Mouse (Mus musculus): Measurements from ENCODE around the gene Lrba.

Gene Lrba

DNA sequence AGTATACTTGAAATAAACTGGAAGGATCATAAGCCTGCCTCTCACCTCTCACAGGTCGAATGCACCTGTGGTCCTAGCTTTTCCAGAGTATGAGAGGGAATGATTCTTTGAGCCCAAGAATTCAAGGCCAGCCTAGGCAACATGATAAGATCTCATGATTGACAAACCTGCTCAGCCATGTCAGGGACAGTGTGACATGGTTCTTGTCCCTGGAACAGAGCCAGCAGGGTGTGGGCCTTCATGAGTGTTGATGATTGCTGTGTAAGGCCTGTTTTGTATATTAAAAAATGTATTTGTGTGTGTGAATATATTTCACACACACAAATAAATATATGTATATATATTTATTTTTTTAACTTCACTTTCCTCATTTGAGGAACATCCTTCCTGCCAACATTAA is 29.3 kb downstream of the Lrba start:
- DNase-seq (ENCODE audit: low read depth, low spot score): no peak

DNA sequence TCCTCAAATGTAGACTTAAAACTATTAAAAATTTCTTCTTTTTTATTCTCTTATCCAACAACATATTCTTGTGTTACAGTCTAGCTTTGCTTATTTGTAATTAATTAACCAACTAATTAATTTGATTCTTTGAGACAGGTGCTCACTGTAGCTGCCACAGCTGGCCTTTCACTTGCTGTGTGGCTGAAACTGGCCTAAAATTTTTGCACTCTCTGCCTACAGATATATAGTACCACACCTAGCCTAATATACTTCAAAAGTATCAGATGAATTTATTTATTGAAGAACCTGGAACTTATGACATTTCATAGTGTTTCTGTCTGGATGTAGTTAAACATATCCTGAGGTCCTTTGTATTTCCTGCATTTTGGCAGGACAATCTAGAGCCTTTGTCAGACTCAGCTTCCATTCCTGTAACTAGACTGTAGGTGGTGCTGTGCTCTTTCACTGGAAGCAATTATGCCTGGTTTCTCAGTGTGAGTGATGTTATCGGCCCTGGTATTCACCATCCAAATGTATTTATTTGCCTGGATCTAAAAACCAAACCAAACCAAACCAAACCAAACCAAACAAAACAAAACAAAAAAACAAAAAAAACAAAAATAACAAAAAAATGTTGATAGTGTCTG is 43.7 kb downstream of the Lrba start:
- DNase-seq (ENCODE audit: low read depth, low spot score): peak; percentile 34

DNA sequence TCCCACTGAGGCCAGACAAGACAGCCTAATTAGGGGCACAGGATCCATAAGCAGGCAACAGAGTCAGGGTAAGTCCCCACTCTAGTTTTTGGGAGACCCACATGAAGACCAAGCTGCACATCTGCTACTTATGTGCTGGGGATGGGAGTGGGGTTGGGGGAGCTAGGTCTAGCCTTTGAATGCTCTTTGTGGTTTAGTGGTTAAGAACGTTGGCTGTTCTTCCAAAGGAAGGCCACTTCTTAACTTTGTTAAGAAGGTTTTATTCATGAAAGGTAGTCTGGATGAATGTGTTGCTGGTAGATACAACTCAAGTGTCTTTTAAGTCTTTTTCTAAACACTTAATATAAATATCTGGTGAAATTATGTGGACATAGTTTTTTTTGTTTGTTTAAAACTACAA is 51.2 kb downstream of the Lrba start:
- DNase-seq (ENCODE audit: low read depth, low spot score): no peak

DNA sequence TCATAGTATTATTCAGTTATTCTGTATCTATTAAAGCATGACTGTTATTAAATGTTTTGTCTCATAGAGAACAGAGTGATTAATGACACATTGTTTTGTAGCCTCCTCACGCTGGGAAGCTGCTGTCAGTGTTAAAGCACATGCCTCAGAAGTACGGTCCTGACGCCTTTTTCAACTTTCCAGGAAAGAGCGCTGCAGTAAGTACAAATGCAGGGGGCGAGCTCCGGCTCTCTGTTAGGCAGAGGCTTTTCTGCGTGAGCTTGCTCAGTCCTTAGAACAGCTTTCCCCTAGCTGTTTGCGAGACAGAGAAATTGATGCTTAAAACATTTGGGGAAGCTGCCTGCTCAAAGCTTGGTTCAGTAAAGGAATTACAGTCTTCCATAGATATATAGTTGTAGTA is 66.8 kb downstream of the Lrba start:
- no peak for DNase-seq (ENCODE audit: low read depth, low spot score)

DNA sequence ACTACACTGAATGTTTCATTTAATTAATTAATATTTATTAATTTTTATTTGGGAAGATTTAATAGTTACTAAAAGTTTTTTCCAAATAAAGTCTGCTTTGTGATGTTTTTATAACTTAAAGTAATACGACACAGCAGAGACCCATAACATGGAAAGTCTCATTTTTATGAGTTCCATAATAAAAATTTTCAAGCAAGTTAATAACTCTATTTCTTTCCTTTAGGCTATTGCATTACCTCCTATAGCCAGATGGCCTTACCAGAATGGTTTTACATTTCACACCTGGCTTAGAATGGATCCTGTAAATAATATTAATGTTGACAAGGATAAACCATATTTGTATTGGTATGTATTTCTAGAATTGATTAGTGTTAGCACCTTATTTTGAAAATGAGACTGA is 70.4 kb downstream of the Lrba start:
- no peak for DNase-seq (ENCODE audit: low read depth, low spot score)

DNA sequence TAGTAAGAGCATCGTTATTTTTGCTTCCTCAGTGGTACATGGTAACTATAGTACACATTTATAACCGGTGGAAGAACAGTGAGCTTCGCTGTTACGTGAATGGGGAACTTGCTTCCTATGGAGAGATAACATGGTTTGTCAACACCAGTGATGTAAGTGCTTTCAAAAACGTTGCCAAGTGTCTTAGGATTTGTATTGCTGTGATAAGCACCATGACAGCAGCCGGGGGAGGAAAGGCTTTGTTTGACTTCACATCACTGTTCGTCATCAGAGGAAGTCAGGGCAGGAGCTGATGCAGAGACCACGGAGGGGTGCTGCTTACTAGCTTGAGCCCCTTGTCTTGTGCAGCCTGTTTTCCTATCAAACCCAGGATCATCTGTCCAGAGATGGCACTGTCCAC is 71.7 kb downstream of the Lrba start:
- DNase-seq (ENCODE audit: low read depth, low spot score): no peak

DNA sequence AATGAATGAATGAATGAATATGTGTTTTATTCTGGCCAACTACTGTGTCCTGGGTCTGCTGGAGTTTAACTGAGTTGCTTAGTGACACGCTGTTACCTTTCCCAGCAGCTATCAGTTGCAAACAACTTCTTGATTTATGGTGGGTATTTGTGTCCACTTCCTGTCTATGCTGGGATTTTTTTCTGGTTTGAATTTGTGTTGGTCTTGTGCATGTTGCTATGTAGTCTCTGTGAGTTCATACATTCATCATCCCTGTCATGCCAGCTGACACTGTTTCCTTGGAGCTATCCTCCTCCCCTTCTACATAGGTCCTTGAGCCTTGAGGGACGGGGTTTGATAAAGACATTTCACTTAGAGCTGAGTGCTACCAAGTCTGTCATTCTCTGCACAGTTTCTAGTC is 84.4 kb downstream of the Lrba start:
- no peak for DNase-seq (ENCODE audit: low read depth, low spot score)

DNA sequence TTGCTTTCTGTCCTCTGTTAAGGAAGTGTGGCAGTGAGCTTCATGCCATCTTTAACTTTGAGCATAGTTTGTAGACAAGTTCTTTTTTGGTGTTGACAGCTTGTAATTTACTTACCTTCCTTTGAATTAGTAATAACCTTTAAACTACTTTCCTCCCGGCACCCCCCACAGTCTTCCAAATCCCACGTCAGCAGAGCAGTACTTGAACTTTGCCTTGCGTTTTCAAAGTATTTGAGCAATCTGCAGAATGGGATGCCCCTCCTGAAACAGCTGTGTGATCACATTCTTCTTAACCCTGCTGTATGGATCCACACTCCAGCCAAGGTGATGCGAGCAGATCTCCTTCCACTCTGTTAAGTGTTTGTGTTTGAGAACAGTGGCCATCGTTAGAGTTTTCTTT is 85.7 kb downstream of the Lrba start:
- no peak for DNase-seq (ENCODE audit: low read depth, low spot score)

DNA sequence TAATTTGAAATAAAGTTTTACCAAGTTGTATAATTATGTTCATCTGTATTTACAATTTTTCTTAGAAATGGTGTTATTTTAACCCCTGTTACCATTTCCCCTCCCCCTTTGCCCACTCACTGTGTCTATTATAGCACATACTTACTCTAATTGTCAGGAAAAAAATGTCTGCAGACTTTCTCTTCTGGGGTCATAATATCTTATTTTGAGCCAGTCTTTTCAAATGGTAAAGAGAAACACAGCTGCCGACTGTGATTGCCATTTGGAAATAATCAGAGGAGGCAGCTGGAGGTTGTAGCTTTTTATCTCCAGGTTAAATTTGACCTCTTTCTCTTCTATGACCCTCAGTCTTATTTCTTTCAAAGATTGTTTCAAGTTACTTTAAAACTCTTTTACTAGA is 86.9 kb downstream of the Lrba start:
- DNase-seq (ENCODE audit: low read depth, low spot score): no peak

DNA sequence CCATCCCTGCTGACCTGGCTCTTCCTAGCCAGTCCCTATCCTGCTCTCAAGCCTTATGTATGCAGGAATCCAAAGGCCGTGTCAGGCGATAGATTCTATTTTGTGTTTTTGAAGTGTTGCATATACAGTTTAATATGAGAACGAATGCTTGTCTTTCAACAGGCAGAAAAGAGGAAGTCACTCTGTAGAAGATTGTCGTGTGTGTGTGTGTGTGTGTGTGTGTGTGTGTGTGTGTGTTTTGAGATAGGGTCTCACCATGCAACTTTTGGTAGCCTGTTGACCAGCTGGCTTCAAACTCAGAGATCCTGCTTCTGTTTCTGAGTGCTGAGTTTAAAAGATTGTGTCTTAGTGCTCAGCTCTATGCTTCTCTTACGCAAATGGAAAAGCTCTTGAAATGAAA is 93.2 kb downstream of the Lrba start:
- no peak for DNase-seq (ENCODE audit: low read depth, low spot score)

DNA sequence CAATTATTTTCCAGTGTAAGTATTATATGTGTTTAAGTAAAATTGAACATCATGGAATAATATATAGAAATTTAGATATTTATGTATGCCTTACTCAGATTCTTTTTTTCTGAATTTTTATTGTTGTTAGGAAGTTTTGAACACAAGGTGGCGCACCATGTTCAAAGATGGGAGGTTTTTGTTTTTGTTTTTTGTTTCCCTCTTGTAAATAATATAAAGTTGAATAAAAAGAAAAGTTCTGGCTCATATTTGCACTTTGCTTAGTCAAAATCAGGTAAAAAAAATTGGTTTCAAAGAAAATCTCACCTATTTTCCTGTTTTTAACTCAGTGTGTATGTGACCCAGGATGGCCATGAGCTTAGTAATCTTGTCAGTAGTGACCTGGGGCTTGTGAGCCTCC is 104.1 kb downstream of the Lrba start:
- DNase-seq (ENCODE audit: low read depth, low spot score): no peak

DNA sequence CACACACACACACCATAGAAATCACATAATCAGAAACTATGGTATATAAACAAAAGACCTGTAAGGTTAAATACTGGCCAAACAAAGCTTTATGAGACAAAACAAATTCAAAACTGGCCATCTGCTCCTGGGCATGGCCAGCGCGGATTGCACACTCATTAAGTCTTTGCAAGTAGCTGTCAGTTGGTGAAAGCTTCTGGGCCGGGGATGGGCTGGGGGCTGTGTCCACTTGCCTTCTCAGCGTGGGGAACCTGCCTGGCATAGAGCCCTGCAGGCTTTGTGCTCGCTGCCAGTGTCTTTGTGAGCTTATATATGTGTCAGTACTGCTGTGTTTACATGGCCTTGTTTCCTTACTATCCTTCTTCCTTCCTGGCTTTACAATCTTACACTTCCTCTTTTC is 118.8 kb downstream of the Lrba start:
- DNase-seq (ENCODE audit: low read depth, low spot score): no peak

DNA sequence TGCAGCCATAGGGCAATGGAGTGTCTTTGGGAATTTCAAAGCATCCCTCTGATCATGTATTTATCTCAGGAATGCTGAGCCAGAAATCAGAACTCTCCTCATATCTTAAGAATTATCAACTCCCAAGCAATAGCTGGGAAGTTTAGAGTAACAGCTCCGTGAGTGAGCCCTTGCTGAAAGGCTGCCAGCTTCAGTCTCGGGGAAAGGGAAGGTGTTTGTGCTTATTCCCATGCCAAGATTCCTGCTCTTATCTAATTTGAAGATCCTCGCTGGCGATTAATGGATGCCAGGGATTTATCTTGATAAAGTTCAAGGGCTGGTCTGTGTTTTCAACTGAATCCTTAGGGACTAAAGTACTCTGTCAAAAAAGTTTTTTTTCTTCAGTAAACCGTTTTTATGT is 138.0 kb downstream of the Lrba start:
- peak; percentile 2 for DNase-seq (ENCODE audit: low read depth, low spot score)

DNA sequence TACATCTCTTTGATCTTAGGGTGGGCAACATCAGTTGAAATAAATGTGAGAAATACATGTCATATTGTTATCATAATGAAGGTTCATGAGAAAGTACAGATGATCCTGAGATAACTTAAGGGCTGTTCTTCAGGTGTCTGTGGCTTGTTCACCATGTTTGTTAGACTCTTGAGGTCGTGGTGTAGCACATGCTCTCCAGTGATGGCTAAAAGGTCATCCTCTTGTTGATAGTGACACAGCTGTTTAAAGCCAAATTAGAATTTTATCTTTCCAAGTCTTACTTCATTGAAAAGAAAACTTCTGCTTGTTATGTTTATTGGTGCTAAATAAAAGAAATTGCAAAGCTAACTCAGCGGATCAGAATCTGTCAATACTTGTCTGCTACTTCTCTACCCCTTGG is 147.0 kb downstream of the Lrba start:
- no peak for DNase-seq (ENCODE audit: low read depth, low spot score)

DNA sequence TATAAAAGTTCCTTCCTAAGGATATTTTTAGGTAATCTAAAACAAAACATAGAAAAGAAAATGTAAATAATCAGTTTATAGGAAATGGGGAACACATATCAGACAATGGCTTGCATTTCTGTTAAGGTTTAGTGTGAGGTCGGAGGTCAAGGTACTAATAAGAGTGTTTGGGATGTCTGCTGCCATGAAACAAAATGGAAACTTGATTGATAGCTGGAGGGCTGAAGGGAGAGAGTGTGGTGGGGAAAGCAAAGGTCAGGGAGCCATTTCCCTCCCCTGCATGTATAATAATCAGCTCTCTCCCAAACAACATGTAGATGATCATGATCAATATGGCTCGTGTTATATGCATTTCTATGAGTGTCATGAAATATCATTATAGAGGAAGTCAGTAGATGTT is 150.8 kb downstream of the Lrba start:
- no peak for DNase-seq (ENCODE audit: low read depth, low spot score)

DNA sequence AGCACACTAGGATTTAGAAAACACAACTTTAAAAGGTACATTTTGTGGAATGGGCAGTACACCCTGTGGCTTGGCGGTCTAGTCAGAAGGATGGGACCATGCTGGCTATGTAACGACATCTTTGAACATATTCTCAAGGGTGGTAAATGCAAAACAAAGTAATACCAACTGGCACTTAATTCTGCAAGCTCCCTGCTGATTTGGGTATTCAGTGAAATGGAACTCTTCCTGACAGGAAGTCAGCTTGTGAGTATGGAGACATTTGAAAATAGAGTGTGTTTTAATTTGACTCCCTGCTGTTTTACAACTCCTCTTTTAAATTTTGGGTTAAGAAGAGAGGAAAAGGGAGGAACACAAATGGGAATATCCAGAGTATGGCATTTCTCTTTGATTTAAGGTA is 158.1 kb downstream of the Lrba start:
- DNase-seq (ENCODE audit: low read depth, low spot score): no peak

DNA sequence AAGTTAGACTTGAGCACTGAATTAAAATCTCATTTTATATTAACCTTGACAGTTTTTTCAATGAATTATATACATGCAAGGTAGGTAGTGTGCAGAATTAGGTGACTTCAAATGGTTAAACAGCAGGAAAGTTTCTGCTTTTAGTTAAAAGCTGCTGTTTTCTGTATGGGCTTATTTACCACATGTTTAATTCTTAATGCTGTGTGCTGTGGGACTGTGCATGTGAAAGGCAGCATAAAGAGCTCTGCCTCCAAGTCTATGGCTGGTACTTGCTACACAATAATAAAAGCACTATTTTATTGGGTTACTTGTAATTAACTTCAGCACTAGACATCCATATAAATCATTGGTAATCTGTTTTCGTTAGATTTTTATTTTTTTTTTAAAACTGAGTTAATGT is 160.6 kb downstream of the Lrba start:
- DNase-seq (ENCODE audit: low read depth, low spot score): no peak

DNA sequence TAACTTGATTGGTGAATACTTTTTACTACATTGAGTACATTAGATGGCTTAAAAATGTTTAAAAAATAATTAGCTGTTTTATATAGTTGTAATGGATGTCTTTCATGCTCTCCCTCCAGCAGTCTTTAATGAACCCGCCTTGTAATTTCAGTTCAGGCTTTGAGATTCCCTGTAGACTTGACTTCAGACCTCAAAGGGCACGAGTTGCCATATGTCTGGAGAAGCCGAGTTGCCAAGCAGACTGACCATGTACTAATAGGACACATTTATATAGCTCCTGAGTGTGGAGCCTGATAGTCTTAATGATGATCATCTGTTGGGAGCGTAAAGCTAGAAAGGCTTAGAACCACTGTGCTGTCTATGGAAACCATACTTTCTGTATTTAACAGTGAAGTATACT is 161.8 kb downstream of the Lrba start:
- no peak for DNase-seq (ENCODE audit: low read depth, low spot score)

DNA sequence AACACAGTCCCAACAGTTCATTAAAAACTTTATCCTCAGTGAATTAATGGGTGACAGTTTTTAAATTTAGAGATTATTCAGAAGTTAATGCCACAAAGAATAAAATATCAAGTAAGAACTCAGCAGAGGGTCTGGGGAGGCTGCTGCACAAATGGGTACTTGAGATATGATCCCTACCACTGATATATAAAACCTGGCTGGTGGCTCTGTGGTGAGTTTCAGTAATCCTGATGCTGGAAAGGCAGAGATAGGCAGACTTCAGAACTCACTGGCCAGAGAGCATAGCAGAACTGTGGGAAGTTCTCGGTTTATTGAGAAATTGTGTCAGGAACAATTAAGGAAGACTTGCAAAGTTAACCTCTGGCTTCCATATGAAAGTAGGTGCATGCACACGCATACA is 199.3 kb downstream of the Lrba start:
- DNase-seq (ENCODE audit: low read depth, low spot score): no peak

DNA sequence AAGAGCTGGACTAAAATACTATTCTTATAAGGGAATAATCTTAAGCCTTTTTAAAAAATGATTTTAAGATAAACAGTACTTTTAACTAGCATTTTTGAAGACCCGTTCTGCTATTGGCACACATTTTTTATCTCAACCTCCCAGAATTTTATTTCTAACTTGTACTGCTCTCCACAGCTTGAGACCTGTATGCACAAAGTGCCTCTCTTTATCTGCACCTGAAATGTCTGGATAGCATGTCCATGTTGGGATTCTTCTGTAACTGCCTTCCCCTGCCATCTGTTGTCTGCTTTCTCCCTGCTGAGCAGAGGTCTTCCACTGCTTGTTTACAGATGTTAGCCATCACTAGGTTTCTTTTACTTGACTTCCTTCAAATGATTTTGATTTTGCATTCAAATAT is 202.3 kb downstream of the Lrba start:
- no peak for DNase-seq (ENCODE audit: low read depth, low spot score)

DNA sequence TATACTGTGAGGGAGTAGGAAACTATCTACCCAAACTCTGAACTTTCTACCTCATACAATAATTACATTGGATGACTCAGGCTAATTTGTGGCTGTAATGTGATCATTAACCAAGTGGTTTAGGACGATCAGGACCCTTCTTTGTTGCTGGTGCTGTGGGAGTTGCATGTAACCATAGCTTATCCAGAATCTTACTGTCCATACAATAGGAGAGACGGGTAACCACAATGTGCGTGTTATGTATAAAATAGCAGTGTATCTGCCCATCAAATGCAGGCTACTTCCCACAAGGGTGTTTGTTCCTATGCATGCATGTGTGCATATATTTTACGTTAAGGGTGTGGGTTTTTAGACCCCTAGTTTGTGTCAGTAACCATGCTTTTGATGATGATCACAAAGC is 219.0 kb downstream of the Lrba start:
- no peak for DNase-seq (ENCODE audit: low read depth, low spot score)

DNA sequence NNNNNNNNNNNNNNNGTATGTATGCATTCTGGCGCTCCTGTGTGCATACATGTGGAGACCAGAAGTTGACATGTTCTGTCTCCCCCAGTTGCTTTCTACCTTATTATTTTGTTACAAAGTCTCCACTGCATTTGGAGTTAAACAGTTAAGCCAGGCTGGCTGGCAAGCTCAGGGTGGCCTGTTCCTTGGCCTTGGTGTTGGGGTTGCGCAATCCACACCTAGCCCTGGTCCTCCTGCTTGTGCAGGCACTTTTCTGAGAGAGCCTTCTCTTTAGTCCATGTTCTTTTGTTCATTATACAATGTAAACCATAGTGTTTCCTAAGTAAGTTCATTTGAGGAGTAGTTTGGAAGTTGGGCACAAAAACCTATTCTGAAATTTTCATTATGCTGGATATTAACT is 226.7 kb downstream of the Lrba start:
- DNase-seq (ENCODE audit: low read depth, low spot score): no peak

DNA sequence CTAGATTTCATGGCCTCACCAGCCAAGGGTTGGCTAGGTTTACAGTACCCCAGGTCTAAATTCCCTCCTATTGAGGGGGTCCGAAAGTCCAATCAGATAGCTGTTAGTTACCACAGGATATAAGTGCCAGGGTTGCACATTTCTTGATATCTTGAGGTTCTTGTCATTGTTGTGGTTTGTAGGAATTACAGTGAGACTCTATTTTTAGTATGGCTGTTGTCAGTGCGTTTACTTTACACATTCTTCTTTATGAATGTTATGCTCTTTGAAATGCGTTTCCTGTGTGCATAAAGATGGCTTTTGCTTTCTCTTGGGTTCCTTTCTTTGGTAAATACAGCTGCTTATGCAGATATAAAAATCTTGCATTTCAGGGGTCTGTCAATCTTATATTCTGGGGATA is 237.1 kb downstream of the Lrba start:
- no peak for DNase-seq (ENCODE audit: low read depth, low spot score)

DNA sequence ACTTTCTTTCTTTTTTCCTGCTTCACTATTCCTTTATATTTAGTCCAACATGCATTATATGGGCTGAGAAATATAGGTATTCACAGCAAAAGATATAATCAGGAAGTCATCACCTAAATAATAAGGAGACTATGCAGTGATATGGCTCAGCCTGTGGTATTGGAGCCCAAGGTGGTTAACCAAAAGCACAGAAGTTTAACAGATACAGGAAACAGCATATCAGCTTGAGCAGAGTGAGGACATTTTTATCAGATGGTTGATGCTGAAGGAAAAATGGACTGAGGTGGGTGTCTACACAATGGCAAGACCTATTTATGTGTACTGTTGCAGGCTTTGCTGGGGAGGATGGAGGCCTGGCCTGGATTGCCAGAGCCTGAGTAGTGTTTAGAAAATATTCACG is 265.5 kb downstream of the Lrba start:
- DNase-seq (ENCODE audit: low read depth, low spot score): no peak

DNA sequence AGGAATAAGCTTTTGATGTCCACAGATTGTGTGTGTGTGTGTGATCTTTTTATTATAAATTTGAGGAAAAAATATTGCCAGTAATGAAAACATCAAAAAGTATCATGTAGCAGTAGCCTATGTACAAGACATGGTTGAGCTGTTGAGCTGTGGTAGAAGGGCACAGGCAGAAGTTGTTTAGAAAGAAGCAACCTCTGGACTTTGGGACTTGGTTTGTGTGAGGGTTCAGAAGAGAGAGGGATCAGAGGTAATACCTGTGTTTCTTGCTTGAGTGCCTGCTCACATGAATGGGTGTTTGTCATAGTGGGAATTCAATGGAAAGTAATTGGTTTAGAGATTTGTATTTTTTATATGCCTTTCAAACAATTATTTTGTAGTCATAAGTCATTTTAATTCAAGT is 276.1 kb downstream of the Lrba start:
- no peak for DNase-seq (ENCODE audit: low read depth, low spot score)
